Mouse (Mus musculus): Measurements from ENCODE around the gene Usp49.
"Not testable (repeated sequence)": the region's sequence is repeated elsewhere in the genome, so short reads cannot be mapped to it uniquely, and the experiment has no call there.

The Usp49 gene

GRCm38 (mm10) chr17:47654346-47654745, 23.9 kb downstream of the Usp49 start:
- DNase-seq: not testable (repeated sequence)

GRCm38 (mm10) chr17:47655697-47656096, 25.2 kb downstream of the Usp49 start:
- DNase-seq: no peak

- no peak for DNase-seq
Observed at GRCm38 (mm10) chr17:47657901-47658300, 27.4 kb downstream of the Usp49 start.

- DNase-seq: no peak
Observed at GRCm38 (mm10) chr17:47658741-47659243, 28.3 kb downstream of the Usp49 start.

GRCm38 (mm10) chr17:47663009-47663713, 32.7 kb downstream of the Usp49 start:
- no peak for DNase-seq

- DNase-seq: no peak
Observed at GRCm38 (mm10) chr17:47664474-47664873, 34.0 kb downstream of the Usp49 start.

GRCm38 (mm10) chr17:47669166-47669565, 38.7 kb downstream of the Usp49 start:
- no peak for DNase-seq

- DNase-seq: no peak
Observed at GRCm38 (mm10) chr17:47671988-47672310, 41.5 kb downstream of the Usp49 start.

GRCm38 (mm10) chr17:47672311-47673111, 42.0 kb downstream of the Usp49 start:
- DNase-seq: peak; percentile 64

- DNase-seq: peak; percentile 49
Observed at GRCm38 (mm10) chr17:47676581-47676980, 46.1 kb downstream of the Usp49 start.

- no peak for DNase-seq
Observed at GRCm38 (mm10) chr17:47678238-47678637, 47.7 kb downstream of the Usp49 start.

- no peak for DNase-seq
Observed at GRCm38 (mm10) chr17:47678702-47679101, 48.2 kb downstream of the Usp49 start.

GRCm38 (mm10) chr17:47682836-47683235, 52.3 kb downstream of the Usp49 start:
- DNase-seq: no peak

GRCm38 (mm10) chr17:47687409-47688343, 57.2 kb downstream of the Usp49 start:
- peak; percentile 95 for DNase-seq

GRCm38 (mm10) chr17:47688344-47688607, 57.8 kb downstream of the Usp49 start, which contains the start of gene Tomm6:
Gene Tomm6 (minus strand): TSS chr17:47688386.
- no peak for DNase-seq

GRCm38 (mm10) chr17:47688608-47689575, 58.4 kb downstream of the Usp49 start, which contains the start of gene Frs3:
Gene Frs3 (plus strand): TSS chr17:47689030.
- peak; percentile 46 for DNase-seq

- DNase-seq: no peak
Observed at GRCm38 (mm10) chr17:47689894-47690293, 59.4 kb downstream of the Usp49 start.

- DNase-seq: no peak
Observed at GRCm38 (mm10) chr17:47691650-47692049, 61.2 kb downstream of the Usp49 start.

GRCm38 (mm10) chr17:47693671-47694441, 63.4 kb downstream of the Usp49 start:
- peak; percentile 44 for DNase-seq

- DNase-seq: no peak
Observed at GRCm38 (mm10) chr17:47694442-47694502, 63.8 kb downstream of the Usp49 start, which contains the start of gene Gm21981. Gene Gm21981 (minus strand): TSS chr17:47694455.

GRCm38 (mm10) chr17:47694503-47695336, 64.2 kb downstream of the Usp49 start, which contains the start of gene Prickle4:
Gene Prickle4 (minus strand): TSS chr17:47694736.
- peak; percentile 97 for DNase-seq
